Mouse (Mus musculus) kidney, adult 11 months (tissue): ENCODE results near the gene Rubcnl.

Source experiments
- DNase-seq: peaks from one replicate; pipeline ENCODE4 v3.0.0; 2022

Rubcnl gene

GRCm38 (mm10) chr14:75071091-75071490 is 55.3 kb downstream of the Rubcnl start:
- DNase-seq, result no peak

- no peak for DNase-seq
These were observed 59.7 kb downstream of the Rubcnl start for GRCm38 (mm10) chr14:75075299-75076180.

- no peak for DNase-seq
These were observed 62.1 kb downstream of the Rubcnl start for GRCm38 (mm10) chr14:75077946-75078345.
